27 mouse cellular contexts compared by ENCODE assay signal in the genomic region with DNA sequence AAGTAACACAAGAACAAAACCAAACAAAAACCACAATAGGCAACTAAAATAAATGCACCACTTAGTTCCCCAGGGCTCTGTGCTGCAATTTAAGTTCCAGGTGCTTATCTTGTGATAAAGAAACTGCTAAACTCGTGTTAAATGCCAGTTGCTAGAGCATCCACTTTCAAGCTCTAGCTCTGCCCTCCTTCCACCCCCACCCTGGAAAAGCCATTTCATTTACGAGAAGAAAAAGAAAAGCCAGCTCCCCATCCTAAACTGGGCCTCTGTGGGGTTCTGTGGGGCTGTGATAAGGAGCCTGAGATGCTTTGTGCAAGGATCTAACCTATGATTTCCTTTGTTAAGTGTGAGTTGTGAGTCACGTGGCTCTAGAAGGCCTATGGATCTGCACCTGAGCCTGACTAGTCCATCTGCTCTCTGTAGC. TPM values are rescaled to one million over a fixed set of nuclear protein-coding genes. Genes with fewer than 3 reads are reported as not detected.
A peak's percentile ranks its signal among the peaks of the same experiment; 100 is the strongest.
DNase-seq lines count a peak whose midpoint lies in the region; ATAC-seq and TF ChIP-seq lines count a peak whose summit lies in the region.
"Had no signal": no experiment of that assay in that cellular context is flagged by ENCODE, and none has a peak within 500 bp of the region (broad histone marks: within the 10 kb centered on the region; RNA-seq: fewer than 3 reads in every experiment).

No protein-coding gene starts in this region.

- no peak overlapping the region for H3K27ac ChIP-seq in heart, embryonic 11.5 days (ENCODE audit: low read depth, low read length)
- H3K27ac ChIP-seq in liver, embryonic 14.5 days, result peak overlapping the region; percentile 14; the same call in 1 of the 2 replicates
- no peak overlapping the region for H3K27ac ChIP-seq in midbrain, postnatal 0 days (ENCODE audit: low read depth, low read length)
- H3K27ac ChIP-seq: embryonic facial prominence, embryonic 13.5 days; hindbrain, embryonic 12.5 days; limb, embryonic 13.5 days; midbrain, embryonic 10.5 days; neural tube, embryonic 15.5 days had no signal

- no peak overlapping the region for H3K4me2 ChIP-seq in heart, embryonic 11.5 days
- peak overlapping the region; percentile 15; the same call in 1 of the 2 replicates for H3K4me2 ChIP-seq in liver, embryonic 14.5 days (ENCODE audit: low read depth)
- H3K4me2 ChIP-seq in midbrain, postnatal 0 days (ENCODE audit: low read depth, low read length, poor library complexity, severe bottlenecking), result no peak overlapping the region
- H3K4me2 ChIP-seq: embryonic facial prominence, embryonic 13.5 days; hindbrain, embryonic 12.5 days; limb, embryonic 13.5 days; lung, embryonic 14.5 days; neural tube, embryonic 15.5 days had no signal

- H3K4me1 ChIP-seq in heart, embryonic 11.5 days (ENCODE audit: control insufficient read depth, insufficient read depth, low read length), result no peaks in the 10 kb centered on the region
- peaks cover 4 to 10% of the 10 kb centered on the region in 2 experiments for H3K4me1 ChIP-seq in liver, embryonic 14.5 days (replicated peaks; ENCODE audit: control insufficient read depth in 2 of 2, insufficient read depth in 2 of 2, low read length in 1 of 2)
- H3K4me1 ChIP-seq in midbrain, postnatal 0 days (ENCODE audit: insufficient read depth, low read length), result no peaks in the 10 kb centered on the region
- H3K4me1 ChIP-seq: embryonic facial prominence, embryonic 13.5 days; hindbrain, embryonic 12.5 days; limb, embryonic 13.5 days; midbrain, embryonic 10.5 days; neural tube, embryonic 15.5 days had no signal

- peaks cover 47% of the 10 kb centered on the region for H3K36me3 ChIP-seq in heart, embryonic 11.5 days (ENCODE audit: control insufficient read depth, insufficient read depth, low read length)
- H3K36me3 ChIP-seq in liver, embryonic 14.5 days (replicated peaks; ENCODE audit: control insufficient read depth, insufficient read depth, low read depth), result peaks cover 68% of the 10 kb centered on the region
- peaks cover 63% of the 10 kb centered on the region for H3K36me3 ChIP-seq in midbrain, postnatal 0 days (ENCODE audit: insufficient read depth, low read length)

- no peaks in the 10 kb centered on the region for H3K9me3 ChIP-seq in heart, embryonic 11.5 days (replicated peaks; ENCODE audit: control insufficient read depth, low read length)
- no peaks in the 10 kb centered on the region for H3K9me3 ChIP-seq in liver, embryonic 14.5 days (ENCODE audit: control insufficient read depth, low read length)
- no peaks in the 10 kb centered on the region for H3K9me3 ChIP-seq in midbrain, postnatal 0 days (ENCODE audit: low read length)
- H3K9me3 ChIP-seq: embryonic facial prominence, embryonic 13.5 days; hindbrain, embryonic 12.5 days; limb, embryonic 13.5 days; midbrain, embryonic 10.5 days; neural tube, embryonic 15.5 days had no signal

- DNase-seq in heart, postnatal 14 days, result no peak
- peak; percentile 33 for DNase-seq in 416B (ENCODE audit: low read depth)
- DNase-seq in c-Kit-positive CD71-positive TER-119-positive erythroid progenitor cells, embryonic 14.5 days (ENCODE audit: low spot score), result peak; percentile 42
- DNase-seq in liver, embryonic 14.5 days (ENCODE audit: low read depth in 3 of 3, low spot score in 3 of 3), result peak in 2 of 3 experiments; percentile 47 to 49
- DNase-seq in adrenal gland, adult (ENCODE audit: inconsistent age in 2 of 2, low spot score in 1 of 2), result no peak
- DNase-seq in midbrain, postnatal 0 days (ENCODE audit: low spot score), result no peak
- no peak for DNase-seq in embryo, embryonic 10.5 days (ENCODE audit: low spot score)
- DNase-seq: adrenal gland, postnatal 10 days; cerebellum, adult 9-11 months; embryo, embryonic 11 days; kidney, adult 11 months; layer of hippocampus, postnatal 36 days; lung, embryonic 14.5 days; right cerebral cortex, adult 18-20 months; right cerebral cortex, postnatal 4 days; thymus, adult 2 months; thymus, postnatal 4 days had no signal

- H3K4me3 ChIP-seq in heart, embryonic 11.5 days (ENCODE audit: low read depth, low read length), result no peak overlapping the region
- H3K4me3 ChIP-seq in liver, embryonic 14.5 days (ENCODE audit: insufficient read depth in 1 of 2, low read depth in 2 of 2, low read length in 2 of 2), result no peak overlapping the region
- H3K4me3 ChIP-seq in midbrain, postnatal 0 days (ENCODE audit: low read depth, low read length), result no peak overlapping the region
- H3K4me3 ChIP-seq: embryonic facial prominence, embryonic 13.5 days; erythroblast, embryonic 14.5 days; hindbrain, embryonic 12.5 days; limb, embryonic 13.5 days; midbrain, embryonic 10.5 days; neural tube, embryonic 15.5 days had no signal

- 48% methylated on average over 3 of the region's 3 CpGs for WGBS in heart, embryonic 11.5 days (ENCODE audit: insufficient replicate concordance)
- WGBS in liver, embryonic 14.5 days (ENCODE audit: insufficient replicate concordance), result 14% methylated on average over 3 of the region's 3 CpGs
- 87% methylated on average over 3 of the region's 3 CpGs for WGBS in midbrain, postnatal 0 days

- intact Hi-C loops in heart, postnatal 14 days (cut with DNase I), result no loop called here

- H3K27me3 ChIP-seq in heart, embryonic 11.5 days (ENCODE audit: control insufficient read depth, insufficient read depth, low read length), result no peaks in the 10 kb centered on the region
- H3K27me3 ChIP-seq in liver, embryonic 14.5 days (ENCODE audit: control insufficient read depth, insufficient read depth, low read length), result no peaks in the 10 kb centered on the region
- H3K27me3 ChIP-seq in midbrain, postnatal 0 days (ENCODE audit: insufficient read depth, low read length), result no peaks in the 10 kb centered on the region
- H3K27me3 ChIP-seq: embryonic facial prominence, embryonic 13.5 days; hindbrain, embryonic 12.5 days; limb, embryonic 13.5 days; neural tube, embryonic 15.5 days had no signal

- peak; percentile 61 for TF ChIP-seq EP300 in liver, embryonic 14.5 days (IDR thresholded peaks at IDR 0.05; ENCODE audit: low read depth)

- no peak for TF ChIP-seq CTCF in liver, embryonic 14.5 days (IDR thresholded peaks at IDR 0.05; ENCODE audit: low read depth)
- TF ChIP-seq CTCF in midbrain, postnatal 0 days (IDR thresholded peaks at IDR 0.05), result no peak

- ATAC-seq in heart, embryonic 11.5 days (replicated peaks; ENCODE audit: insufficient number of reproducible peaks, low FRiP score, low TSS enrichment), result peak; percentile 68; the same call in 1 of the 2 replicates
- peak; percentile 91 for ATAC-seq in liver, embryonic 14.5 days (ENCODE audit: insufficient read depth)
- no peak for ATAC-seq in midbrain, postnatal 0 days (ENCODE audit: low FRiP score)
- ATAC-seq: CD4-positive, CD25-positive, alpha-beta regulatory T cell, adult 4 months; forebrain, embryonic 14.5 days; midbrain, embryonic 16.5 days had no signal

- no peak overlapping the region for H3K9ac ChIP-seq in heart, embryonic 11.5 days (ENCODE audit: low read depth, low read length)
- H3K9ac ChIP-seq in liver, embryonic 14.5 days (replicated peaks), result no peak overlapping the region
- no peak overlapping the region for H3K9ac ChIP-seq in midbrain, postnatal 0 days (replicated peaks; ENCODE audit: low read length, poor library complexity, severe bottlenecking)
- H3K9ac ChIP-seq: embryonic facial prominence, embryonic 13.5 days; hindbrain, embryonic 12.5 days; limb, embryonic 13.5 days; lung, embryonic 14.5 days; neural tube, embryonic 15.5 days had no signal

RNA-seq across cellular contexts. Expression of a gene that starts 20.9 kb away (rescaled TPM):
- 13.4 and 14.2 TPM in 2 replicates for polyA plus RNA-seq in heart, embryonic 11.5 days (2014; fragmentation: Nextera tagmentation; extraction: Ambion mirVana)
- total RNA-seq in heart, postnatal 14 days (2021), result 10 to 100 TPM in 1 of 2 experiments, 1 to 10 TPM in 1; 5.9 to 14.8 TPM
- polyA plus RNA-seq in liver, embryonic 14.5 days (2012; rRNA removed), result 4.2 TPM in 2 replicates
- polyA plus RNA-seq in liver, embryonic 14.5 days (2014; fragmentation: Nextera tagmentation; extraction: Ambion mirVana), result 4.0 and 5.2 TPM in 2 replicates
- 4.9 and 13.0 TPM in 2 replicates for total RNA-seq in midbrain, postnatal 0 days (2014; rRNA removed)
- 14.7 and 16.3 TPM in 2 replicates for polyA plus RNA-seq in midbrain, postnatal 0 days (2015; fragmentation: Nextera tagmentation; extraction: Ambion mirVana)

RNA-seq across cellular contexts. Expression of a gene that starts 21.1 kb away (rescaled TPM):
- 207 and 208 TPM in 2 replicates for polyA plus RNA-seq in heart, embryonic 11.5 days (2014; fragmentation: Nextera tagmentation; extraction: Ambion mirVana)
- 10 to 100 TPM; 58.8 to 66.1 TPM for total RNA-seq in heart, postnatal 14 days (2021)
- 23.9 and 32.5 TPM in 2 replicates for polyA plus RNA-seq in liver, embryonic 14.5 days (2012; rRNA removed)
- 94.5 and 118 TPM in 2 replicates for polyA plus RNA-seq in liver, embryonic 14.5 days (2014; fragmentation: Nextera tagmentation; extraction: Ambion mirVana)
- total RNA-seq in midbrain, postnatal 0 days (2014; rRNA removed), result 70.6 and 73.3 TPM in 2 replicates
- 50.0 and 54.3 TPM in 2 replicates for polyA plus RNA-seq in midbrain, postnatal 0 days (2015; fragmentation: Nextera tagmentation; extraction: Ambion mirVana)

RNA-seq across cellular contexts. Expression of a gene that starts 28.4 kb away (rescaled TPM):
- polyA plus RNA-seq in heart, embryonic 11.5 days (2014; fragmentation: Nextera tagmentation; extraction: Ambion mirVana), result 76.9 and 79.6 TPM in 2 replicates
- total RNA-seq in heart, postnatal 14 days (2021), result 100 to 1,000 TPM; 110 to 117 TPM
- 28.3 and 41.3 TPM in 2 replicates for polyA plus RNA-seq in liver, embryonic 14.5 days (2012; rRNA removed)
- polyA plus RNA-seq in liver, embryonic 14.5 days (2014; fragmentation: Nextera tagmentation; extraction: Ambion mirVana), result 38.5 and 42.4 TPM in 2 replicates
- total RNA-seq in midbrain, postnatal 0 days (2014; rRNA removed), result 58.0 and 58.5 TPM in 2 replicates
- 50.5 and 52.7 TPM in 2 replicates for polyA plus RNA-seq in midbrain, postnatal 0 days (2015; fragmentation: Nextera tagmentation; extraction: Ambion mirVana)

RNA-seq across cellular contexts. Expression of a gene that starts 45.1 kb away (rescaled TPM):
- polyA plus RNA-seq in heart, embryonic 11.5 days (2014; fragmentation: Nextera tagmentation; extraction: Ambion mirVana), result 33.0 and 33.5 TPM in 2 replicates
- 1 to 10 TPM; 2.0 to 2.2 TPM for total RNA-seq in heart, postnatal 14 days (2021)
- polyA plus RNA-seq in liver, embryonic 14.5 days (2012; rRNA removed), result 3.0 and 4.6 TPM in 2 replicates
- polyA plus RNA-seq in liver, embryonic 14.5 days (2014; fragmentation: Nextera tagmentation; extraction: Ambion mirVana), result 1.1 and 1.2 TPM in 2 replicates
- total RNA-seq in midbrain, postnatal 0 days (2014; rRNA removed), result 78.5 and 91.4 TPM in 2 replicates
- polyA plus RNA-seq in midbrain, postnatal 0 days (2015; fragmentation: Nextera tagmentation; extraction: Ambion mirVana), result 250 and 259 TPM in 2 replicates
- polyA plus RNA-seq: CD4-positive, CD25-positive, alpha-beta regulatory T cell, adult 4 months had no signal

RNA-seq across cellular contexts. Expression of a gene that starts 51.3 kb away (rescaled TPM):
- 41.7 and 45.3 TPM in 2 replicates for polyA plus RNA-seq in heart, embryonic 11.5 days (2014; fragmentation: Nextera tagmentation; extraction: Ambion mirVana)
- 10 to 100 TPM; 14.4 to 14.5 TPM for total RNA-seq in heart, postnatal 14 days (2021)
- polyA plus RNA-seq in liver, embryonic 14.5 days (2012; rRNA removed), result 11.5 and 13.0 TPM in 2 replicates
- polyA plus RNA-seq in liver, embryonic 14.5 days (2014; fragmentation: Nextera tagmentation; extraction: Ambion mirVana), result 14.1 and 15.5 TPM in 2 replicates
- total RNA-seq in midbrain, postnatal 0 days (2014; rRNA removed), result 60.4 and 74.3 TPM in 2 replicates
- 64.8 and 68.1 TPM in 2 replicates for polyA plus RNA-seq in midbrain, postnatal 0 days (2015; fragmentation: Nextera tagmentation; extraction: Ambion mirVana)

Comparison
In these comparisons a context has a peak if more than half of its experiments do, and no peak if none do; other contexts are left out.
1. DNase-seq: peak in 416B (single experiment), c-Kit-positive CD71-positive TER-119-positive erythroid progenitor cells, embryonic 14.5 days (single experiment) and liver, embryonic 14.5 days (2 of 3); none in heart, postnatal 14 days (0 of 2), adrenal gland, adult (0 of 2), midbrain, postnatal 0 days (single experiment) and embryo, embryonic 10.5 days (single experiment).